Mouse (Mus musculus): ENCODE measurements around the gene Zfp109. TPM values are rescaled to one million over a fixed set of nuclear protein-coding genes. Genes with fewer than 3 reads are reported as not detected.

Gene Zfp109
- polyA plus RNA-seq (2014; fragmentation: Illumina TruSeq; extraction: RNeasy Lipid Tissue Mini Kit (QIAGEN cat#74804); ENCODE audit: low read depth, low replicate concordance), result 3.1 TPM

GRCm38 (mm10) chr7:24237040-24237791 lies at the start of gene Zfp109:
Gene Zfp109 (minus strand): TSS chr7:24237560.

DNA sequence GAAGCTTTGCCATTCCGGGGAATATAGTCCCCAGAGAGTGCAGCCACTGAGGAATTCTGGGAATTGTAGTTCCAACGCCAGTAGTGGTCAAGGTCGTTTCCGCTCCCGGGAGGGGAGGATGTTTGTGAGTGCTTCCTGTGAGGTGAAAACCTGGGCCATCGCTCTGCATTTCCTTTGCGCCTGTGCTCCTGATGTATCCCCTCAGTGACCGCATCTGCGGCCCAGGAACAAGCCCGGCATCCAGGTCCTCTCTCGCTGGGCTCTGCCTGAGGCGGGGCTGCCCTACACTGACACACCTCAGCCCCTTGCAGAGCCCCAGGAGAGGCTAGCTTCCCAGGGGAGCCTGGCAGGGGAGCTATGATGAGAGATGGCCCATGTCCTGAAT lies 32.9 kb upstream of the Zfp109 start, which contains the start of gene Zfp93:
Gene Zfp93, plus strand, starts transcription at position 133 of the 385 bp plus-strand sequence.

DNA sequence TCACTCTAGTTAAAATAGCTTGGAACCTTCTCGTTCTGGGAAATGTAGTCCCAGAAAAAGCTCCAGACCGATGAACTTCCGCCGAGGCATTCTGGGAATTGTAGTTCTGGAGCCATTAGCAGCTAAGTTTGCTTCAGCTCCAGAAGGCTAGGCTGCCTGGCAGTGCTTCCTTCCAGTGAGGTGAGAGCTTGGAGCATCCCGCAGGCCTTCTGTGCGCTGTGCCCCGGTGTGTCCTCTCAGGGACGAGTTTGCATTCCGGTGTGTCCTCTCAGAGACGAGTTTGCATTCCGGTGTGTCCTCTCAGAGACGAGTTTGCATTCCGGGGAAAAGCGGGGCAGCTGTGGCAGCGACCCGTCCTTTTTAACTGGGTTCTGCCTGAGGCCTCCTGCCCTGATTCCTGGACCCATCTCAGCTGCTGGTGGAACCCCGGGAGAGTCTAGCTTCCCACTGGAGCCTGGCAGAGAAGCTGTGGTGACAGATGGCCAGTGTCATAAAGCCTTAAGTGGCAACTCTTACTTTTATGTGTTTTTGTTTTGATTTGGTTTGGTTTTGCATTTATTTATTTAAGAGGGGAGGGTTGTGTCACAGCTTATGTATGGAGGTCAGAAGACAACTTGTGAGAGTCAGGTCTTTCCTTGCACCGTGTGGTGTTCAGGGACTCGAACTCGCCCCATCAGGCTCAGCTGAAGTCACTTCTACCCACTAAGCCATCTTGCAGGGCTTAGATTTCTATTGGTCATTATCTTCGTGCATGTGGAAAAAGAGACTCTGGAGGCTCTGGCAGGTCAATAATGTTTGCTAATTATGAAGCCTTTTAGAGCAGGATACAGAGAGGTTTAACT lies 17.5 kb upstream of the Zfp109 start, which contains the start of gene Zfp108:
Gene Zfp108, plus strand, starts transcription at position 162 of the 842 bp plus-strand sequence.

DNA sequence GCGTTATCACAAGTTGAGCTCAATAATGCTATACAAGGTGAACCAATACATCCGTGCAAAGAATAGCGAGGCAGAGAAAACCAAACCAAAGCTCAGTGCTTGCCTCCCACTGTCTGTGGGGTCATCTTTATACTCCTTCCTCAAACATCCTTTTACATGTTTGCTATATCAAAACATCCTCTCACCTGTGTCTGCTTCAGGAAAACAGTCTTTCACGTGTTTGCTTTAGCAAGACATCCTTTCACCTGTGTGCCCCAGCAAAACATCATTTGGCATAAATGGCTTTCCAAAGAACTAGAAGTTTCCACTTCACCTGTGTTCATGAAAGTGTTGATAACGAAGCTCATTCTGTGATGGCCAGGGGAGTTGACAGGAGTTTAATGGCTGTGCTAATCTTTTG lies 26.0 kb downstream of the Zfp109 start, which contains the start of gene Zfp111:
Gene Zfp111, minus strand, starts transcription at position 101 of the 400 bp plus-strand sequence.

Other genes starting within 250 kb of the Zfp109 start
- gene V1rd19, start 235.9 kb downstream of the Zfp109 start, polyA plus RNA-seq (2014; fragmentation: Illumina TruSeq; extraction: RNeasy Lipid Tissue Mini Kit (QIAGEN cat#74804); ENCODE audit: low read depth, low replicate concordance), result not detected
- gene Vmn1r183, start 184.3 kb downstream of the Zfp109 start, polyA plus RNA-seq (2014; fragmentation: Illumina TruSeq; extraction: RNeasy Lipid Tissue Mini Kit (QIAGEN cat#74804); ENCODE audit: low read depth, low replicate concordance), result not detected
- gene Zfp180, start 155.6 kb downstream of the Zfp109 start, polyA plus RNA-seq (2014; fragmentation: Illumina TruSeq; extraction: RNeasy Lipid Tissue Mini Kit (QIAGEN cat#74804); ENCODE audit: low read depth, low replicate concordance), result 12.2 TPM
- gene Zfp112, start 125.2 kb downstream of the Zfp109 start, polyA plus RNA-seq (2014; fragmentation: Illumina TruSeq; extraction: RNeasy Lipid Tissue Mini Kit (QIAGEN cat#74804); ENCODE audit: low read depth, low replicate concordance), result 1.7 TPM
- 7.3 TPM for gene Zfp235, start 103.4 kb downstream of the Zfp109 start, polyA plus RNA-seq (2014; fragmentation: Illumina TruSeq; extraction: RNeasy Lipid Tissue Mini Kit (QIAGEN cat#74804); ENCODE audit: low read depth, low replicate concordance)
- gene Zfp114, start 62.5 kb downstream of the Zfp109 start, polyA plus RNA-seq (2014; fragmentation: Illumina TruSeq; extraction: RNeasy Lipid Tissue Mini Kit (QIAGEN cat#74804); ENCODE audit: low read depth, low replicate concordance), result 0.50 TPM
- gene Zfp111, start 26.1 kb downstream of the Zfp109 start, polyA plus RNA-seq (2014; fragmentation: Illumina TruSeq; extraction: RNeasy Lipid Tissue Mini Kit (QIAGEN cat#74804); ENCODE audit: low read depth, low replicate concordance), result 9.3 TPM
- gene Zfp108, start 17.2 kb upstream of the Zfp109 start, polyA plus RNA-seq (2014; fragmentation: Illumina TruSeq; extraction: RNeasy Lipid Tissue Mini Kit (QIAGEN cat#74804); ENCODE audit: low read depth, low replicate concordance), result 2.7 TPM
- 3.0 TPM for gene Zfp93, start 32.9 kb upstream of the Zfp109 start, polyA plus RNA-seq (2014; fragmentation: Illumina TruSeq; extraction: RNeasy Lipid Tissue Mini Kit (QIAGEN cat#74804); ENCODE audit: low read depth, low replicate concordance)
- gene Zfp61, start 63.7 kb upstream of the Zfp109 start, polyA plus RNA-seq (2014; fragmentation: Illumina TruSeq; extraction: RNeasy Lipid Tissue Mini Kit (QIAGEN cat#74804); ENCODE audit: low read depth, low replicate concordance), result 6.9 TPM
- 0.85 TPM for gene Zfp94, start 79.1 kb upstream of the Zfp109 start, polyA plus RNA-seq (2014; fragmentation: Illumina TruSeq; extraction: RNeasy Lipid Tissue Mini Kit (QIAGEN cat#74804); ENCODE audit: low read depth, low replicate concordance)
- not detected for gene Tescl, start 96.4 kb upstream of the Zfp109 start, polyA plus RNA-seq (2014; fragmentation: Illumina TruSeq; extraction: RNeasy Lipid Tissue Mini Kit (QIAGEN cat#74804); ENCODE audit: low read depth, low replicate concordance)
- gene Lypd5, start 111.6 kb upstream of the Zfp109 start, polyA plus RNA-seq (2014; fragmentation: Illumina TruSeq; extraction: RNeasy Lipid Tissue Mini Kit (QIAGEN cat#74804); ENCODE audit: low read depth, low replicate concordance), result not detected
- 1.0 TPM for gene Kcnn4, start 132.7 kb upstream of the Zfp109 start, polyA plus RNA-seq (2014; fragmentation: Illumina TruSeq; extraction: RNeasy Lipid Tissue Mini Kit (QIAGEN cat#74804); ENCODE audit: low read depth, low replicate concordance)
- gene Smg9, start 162.1 kb upstream of the Zfp109 start, polyA plus RNA-seq (2014; fragmentation: Illumina TruSeq; extraction: RNeasy Lipid Tissue Mini Kit (QIAGEN cat#74804); ENCODE audit: low read depth, low replicate concordance), result not detected
- gene Irgc1, start 214.7 kb upstream of the Zfp109 start, polyA plus RNA-seq (2014; fragmentation: Illumina TruSeq; extraction: RNeasy Lipid Tissue Mini Kit (QIAGEN cat#74804); ENCODE audit: low read depth, low replicate concordance), result not detected
- gene Plaur, start 224.9 kb upstream of the Zfp109 start, polyA plus RNA-seq (2014; fragmentation: Illumina TruSeq; extraction: RNeasy Lipid Tissue Mini Kit (QIAGEN cat#74804); ENCODE audit: low read depth, low replicate concordance), result 1.7 TPM
- 0.19 TPM for gene Cadm4, start 244.5 kb upstream of the Zfp109 start, polyA plus RNA-seq (2014; fragmentation: Illumina TruSeq; extraction: RNeasy Lipid Tissue Mini Kit (QIAGEN cat#74804); ENCODE audit: low read depth, low replicate concordance)

All from sigmoid colon, adult 10 weeks (tissue).